Mouse (Mus musculus) ES-E14 (cell line): ENCODE results near the gene Gm43552. TPM values are rescaled to one million over a fixed set of nuclear protein-coding genes. Genes with fewer than 3 reads are reported as not detected.
A peak's percentile ranks its signal among the peaks of the same experiment; 100 is the strongest.

Experiments
- DNase-seq: peaks from one replicate; pipeline ENCODE4 v3.0.0-alpha.2; 2013; ENCODE audit warnings: low read depth, low spot score
- H3K27ac ChIP-seq: 2 replicates; pipeline ENCODE4 v1.5.1; 2012; ENCODE audit warnings: low read depth, mild to moderate bottlenecking, low read length, moderate library complexity, mixed read lengths; ENCODE audit not compliant: poor library complexity, insufficient read depth, severe bottlenecking
- H3K36me3 ChIP-seq: 2 replicates; pipeline ENCODE4 v1.6.1; 2012; ENCODE audit warnings: mild to moderate bottlenecking, low read length, moderate library complexity, mixed read lengths; ENCODE audit not compliant: control insufficient read depth, poor library complexity, insufficient read depth, severe bottlenecking
- H3K4me1 ChIP-seq, 2 experiments: fragments of 150-350 bp in 1 of 2; sonication (generic) in 1 of 2; 2 replicates each; pipeline ENCODE4 v1.6.1; 2012; ENCODE audit warnings: low read length in 2 of 2, mild to moderate bottlenecking in 1 of 2, mixed read lengths in 1 of 2; ENCODE audit not compliant: control insufficient read depth in 2 of 2, insufficient read depth in 2 of 2, poor library complexity in 1 of 2
- H3K4me3 ChIP-seq, 2 experiments: fragments of 150-350 bp in 1 of 2; sonication (generic) in 1 of 2; 2 replicates each; pipeline ENCODE4 v1.5.1; 2012; ENCODE audit warnings: low read length in 2 of 2, low read depth in 1 of 2, mild to moderate bottlenecking in 1 of 2, mixed read lengths in 1 of 2; ENCODE audit not compliant: insufficient read depth in 1 of 2, poor library complexity in 1 of 2, severe bottlenecking in 1 of 2
- H3K9ac ChIP-seq: 2 replicates; pipeline ENCODE4 v1.6.1; 2012; ENCODE audit warnings: low read depth, mild to moderate bottlenecking, low read length, mixed read lengths; ENCODE audit not compliant: poor library complexity, insufficient read depth, severe bottlenecking
- H3K9me3 ChIP-seq: fragments of 150-350 bp; sonication (generic); 2 replicates; pipeline ENCODE4 v1.6.1; 2012; ENCODE audit warnings: low read depth, mild to moderate bottlenecking, low read length; ENCODE audit not compliant: control insufficient read depth, insufficient read depth
- CHD2 ChIP-seq: IDR thresholded peaks from 2 replicates; pipeline ENCODE4 v1.6.1; 2014; ENCODE audit warnings: mild to moderate bottlenecking, low read depth, low read length, inconsistent platforms
- HCFC1 ChIP-seq: IDR thresholded peaks from 2 replicates; pipeline ENCODE4 v1.6.1; 2012; ENCODE audit warnings: low read length, inconsistent platforms, borderline replicate concordance; ENCODE audit not compliant: insufficient read depth
- MAFK ChIP-seq: IDR thresholded peaks from 2 replicates; pipeline ENCODE4 v1.6.1; 2014; ENCODE audit warnings: mild to moderate bottlenecking, low read depth, low read length, inconsistent platforms; ENCODE audit not compliant: insufficient read depth
- ZC3H11A ChIP-seq: IDR thresholded peaks from 2 replicates; pipeline ENCODE4 v1.6.1; 2012; ENCODE audit warnings: low read depth, mild to moderate bottlenecking, inconsistent platforms, low read length, borderline replicate concordance
- ZNF384 ChIP-seq: IDR thresholded peaks from 2 replicates; pipeline ENCODE4 v1.6.1; 2012; ENCODE audit warnings: low read depth, low read length, inconsistent platforms
- in situ Hi-C, 2 experiments: fragments of 600-800 bp; cut with MboI; formaldehyde crosslinking; loops; one replicate each; pipeline ENCODE4 v1.15.1; 2025; ENCODE audit warnings: low sequenced_read_pairs in 2 of 2, inconsistent platforms in 1 of 2; ENCODE audit not compliant: unreplicated experiment in 2 of 2
- total RNA-seq: library from RNA; depleted of rRNA; stranded (reverse); fragments of 300-350 nt; gene quantifications from 2 replicates; pipeline ENCODE4 v1.2.3, GENCODE M21; 2012; rRNA removed

Gm43552 gene
- total RNA-seq = not detected in 2 replicates

DNA sequence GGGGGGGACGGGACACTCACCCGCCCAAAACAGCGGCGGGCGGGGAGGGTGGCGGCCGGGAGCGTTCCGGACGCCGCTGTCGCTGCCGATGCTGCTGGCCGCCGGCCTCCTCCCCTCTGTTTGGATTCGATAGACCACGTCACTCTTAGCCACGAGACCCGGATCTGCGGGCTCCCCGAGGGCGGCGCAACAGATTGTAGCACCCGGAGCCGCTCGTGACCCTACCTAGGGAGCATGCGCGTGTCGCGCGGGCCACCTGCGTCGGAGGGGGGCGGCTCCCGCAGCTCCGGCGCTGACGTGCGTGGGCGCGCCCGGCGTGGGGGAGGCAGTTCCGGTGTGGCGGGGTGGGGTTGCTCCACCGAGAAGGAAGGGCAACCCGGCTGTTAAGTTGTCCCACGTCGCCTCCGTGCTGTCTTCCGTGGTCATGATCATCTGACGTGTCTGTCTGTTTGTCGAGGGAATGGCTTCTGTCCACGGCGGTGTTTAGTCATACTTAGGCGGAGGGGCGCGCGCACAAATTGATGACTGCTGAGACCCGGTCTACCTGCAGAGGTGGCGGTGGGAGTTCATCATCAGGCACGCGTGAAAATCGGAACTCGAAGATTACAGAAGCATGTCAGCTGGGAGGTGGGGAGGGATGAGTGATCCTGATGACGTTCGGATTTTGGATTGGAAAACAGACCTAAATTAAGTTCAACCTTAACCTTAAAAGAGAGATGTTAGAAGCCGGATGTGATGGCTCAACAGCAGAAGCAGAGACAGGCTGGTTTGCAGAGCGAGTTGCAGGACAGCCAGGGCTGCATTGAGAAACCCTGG is at the start of gene Gm43552:
Gene Gm43552 (minus strand): TSS at position 118 of the 816 bp plus-strand sequence.
- Histone ChIP-seq H3K4me3 (peak within 1 kb of the TSS; percentile 95 to 98), H3K9ac (peak within 1 kb of the TSS; percentile 85), H3K27ac (0 out of 2 replicates have a peak within 1 kb of the TSS, but pooled peaks have one; percentile 15), H3K9me3 (no peaks in the 10 kb centered on the region), H3K36me3 (no peaks in the 10 kb centered on the region), H3K4me1 (peaks cover 2 to 4% of the 10 kb centered on the region in 2 experiments; a peak in 2 of 4 replicates)
- DNase-seq = peak; percentile 78
- no peak for TF ChIP-seq MAFK
- peak; percentile 24; the same call in 1 of the 2 replicates for TF ChIP-seq HCFC1
- in situ Hi-C loops = no loop called here

- H3K9ac ChIP-seq = no peak overlapping the region
- TF ChIP-seq MAFK (no peak), ZC3H11A (no peak), CHD2 (no peak), ZNF384 (no peak)
- H3K9me3 ChIP-seq = no peaks in the 10 kb centered on the region
- in situ Hi-C loops = no loop called here
- H3K27ac ChIP-seq = no peak overlapping the region
- no peak overlapping the region for H3K4me3 ChIP-seq
- no peaks in the 10 kb centered on the region; the same call in 1 of the 2 replicates for H3K36me3 ChIP-seq
- H3K4me1 ChIP-seq = peaks cover 7 to 23% of the 10 kb centered on the region in 2 experiments; a peak in 3 of 4 replicates
- no peak for DNase-seq
Observed at GRCm38 (mm10) chr5:65541889-65542288, 49.3 kb upstream of the Gm43552 start.

GRCm38 (mm10) chr5:65539786-65540185 is 47.2 kb upstream of the Gm43552 start:
- DNase-seq = no peak
- Histone ChIP-seq H3K9ac (no peak overlapping the region), H3K36me3 (no peaks in the 10 kb centered on the region; the same call in 1 of the 2 replicates), H3K27ac (no peak overlapping the region), H3K4me1 (peaks cover 7 to 27% of the 10 kb centered on the region in 2 experiments), H3K4me3 (peak overlapping the region in 1 of 2 experiments; percentile 32; a peak in 1 of 4 replicates), H3K9me3 (no peaks in the 10 kb centered on the region)
- TF ChIP-seq MAFK (0 out of 2 replicates have a peak, but pooled peaks have one; percentile 21), ZNF384 (peak; percentile 52; the same call in 1 of the 2 replicates), HCFC1 (no peak)
- in situ Hi-C loops = no loop called here

- H3K9me3 ChIP-seq = no peaks in the 10 kb centered on the region
- in situ Hi-C loops = no loop called here
- peak overlapping the region; percentile 29 to 95; a peak in 2 of 4 replicates for H3K4me3 ChIP-seq
- H3K27ac ChIP-seq = no peak overlapping the region
- H3K4me1 ChIP-seq = peaks cover 11 to 35% of the 10 kb centered on the region in 2 experiments
- DNase-seq = no peak
- no peaks in the 10 kb centered on the region; the same call in 1 of the 2 replicates for H3K36me3 ChIP-seq
- H3K9ac ChIP-seq = peak overlapping the region; percentile 19; the same call in 1 of the 2 replicates
- no peak for TF ChIP-seq CHD2
- no peak for TF ChIP-seq HCFC1
- TF ChIP-seq ZC3H11A = no peak
- no peak for TF ChIP-seq ZNF384
- TF ChIP-seq MAFK = no peak
Observed at GRCm38 (mm10) chr5:65538829-65539228, 46.2 kb upstream of the Gm43552 start.
